Mouse (Mus musculus): ENCODE results near the gene Pcsk4. TPM values are rescaled to one million over a fixed set of nuclear protein-coding genes. Genes with fewer than 3 reads are reported as not detected.

The Pcsk4 gene
- polyA plus RNA-seq, 1 experiment from 2014 or later = 8.1 TPM

DNA sequence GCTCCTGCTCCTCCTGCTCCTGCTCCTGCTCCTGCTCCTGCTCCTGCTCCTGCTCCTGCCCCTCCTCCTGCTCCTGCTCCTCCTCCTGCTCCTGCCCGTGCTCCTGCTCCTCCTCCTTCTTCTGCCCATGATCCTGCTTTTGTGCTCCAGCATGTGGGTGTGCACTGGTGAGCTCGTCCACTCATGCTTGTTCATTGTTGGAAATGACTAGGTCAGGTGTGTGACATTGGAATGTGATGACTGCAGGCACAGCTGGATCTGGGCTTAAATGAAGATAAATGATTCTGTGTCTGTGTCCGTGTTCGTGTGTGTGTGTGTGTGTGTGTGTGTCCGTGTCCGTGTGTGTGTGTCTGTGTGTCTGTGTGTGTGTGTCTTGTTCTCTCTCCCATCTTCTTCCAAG lies 39.1 kb upstream of the Pcsk4 start:
- 92% methylated on average over 6 of the region's 6 CpGs for WGBS
- H3K27me3 ChIP-seq (ENCODE audit: control insufficient read depth, insufficient read depth, low read length) = no peaks in the 10 kb centered on the region; the same call in 1 of the 2 replicates

GRCm38 (mm10) chr10:80367954-80368353 lies 38.7 kb upstream of the Pcsk4 start:
- no peak overlapping the region for H3K9ac ChIP-seq (ENCODE audit: low read depth, low read length)
- no peaks in the 10 kb centered on the region for H3K9me3 ChIP-seq (ENCODE audit: control insufficient read depth, low read length)
- no peaks in the 10 kb centered on the region; the same call in 1 of the 2 replicates for H3K27me3 ChIP-seq (ENCODE audit: control insufficient read depth, insufficient read depth, low read length)
- H3K4me3 ChIP-seq (ENCODE audit: low read length) = no peak overlapping the region
- H3K27ac ChIP-seq (ENCODE audit: low read depth, low read length) = no peak overlapping the region
- ATAC-seq (ENCODE audit: low FRiP score, low TSS enrichment) = no peak
- H3K4me1 ChIP-seq (ENCODE audit: control insufficient read depth, insufficient read depth, low read length) = peaks cover 4% of the 10 kb centered on the region
- no peaks in the 10 kb centered on the region for H3K36me3 ChIP-seq (ENCODE audit: control insufficient read depth, insufficient read depth, low read length)
- no peak overlapping the region for H3K4me2 ChIP-seq (replicated peaks; ENCODE audit: low read depth, low read length)
- 53% methylated on average over 5 of the region's 5 CpGs for WGBS

More for the DNA sequence above, 39.1 kb upstream of the Pcsk4 start:
- H3K4me3 ChIP-seq (ENCODE audit: low read length) = no peak overlapping the region
- no peaks in the 10 kb centered on the region for H3K36me3 ChIP-seq (ENCODE audit: control insufficient read depth, insufficient read depth, low read length)
- H3K27ac ChIP-seq (ENCODE audit: low read depth, low read length) = no peak overlapping the region
- peaks cover 4% of the 10 kb centered on the region for H3K4me1 ChIP-seq (ENCODE audit: control insufficient read depth, insufficient read depth, low read length)
- H3K9me3 ChIP-seq (ENCODE audit: control insufficient read depth, low read length) = no peaks in the 10 kb centered on the region
- no peak for ATAC-seq (ENCODE audit: low FRiP score, low TSS enrichment)
- H3K4me2 ChIP-seq (replicated peaks; ENCODE audit: low read depth, low read length) = no peak overlapping the region
- no peak overlapping the region for H3K9ac ChIP-seq (ENCODE audit: low read depth, low read length)

DNA sequence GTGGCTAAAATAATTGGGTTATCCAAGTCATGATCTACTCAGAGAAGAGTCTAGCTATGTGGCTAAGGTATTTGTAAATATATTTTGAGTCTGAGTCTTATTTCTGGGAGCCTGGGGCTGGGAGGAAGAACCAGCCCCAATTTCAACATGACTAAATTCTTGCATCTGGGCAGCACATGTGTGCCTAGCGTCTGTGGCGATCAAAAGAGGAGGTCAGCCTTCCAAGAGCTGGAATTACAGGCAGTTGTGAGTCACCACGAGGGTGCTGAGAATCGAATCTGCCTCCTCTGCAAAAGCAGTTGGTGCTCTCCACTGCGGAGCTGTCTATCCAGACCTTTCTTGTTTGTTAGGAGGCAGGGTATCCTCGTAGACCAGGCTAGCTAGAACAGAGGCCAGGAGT lies 36.4 kb upstream of the Pcsk4 start:
- 70% methylated on average over 6 of the region's 6 CpGs for WGBS

GRCm38 (mm10) chr10:80363734-80364133 lies 34.4 kb upstream of the Pcsk4 start:
- Histone ChIP-seq H3K27me3 (ENCODE audit: control insufficient read depth, insufficient read depth, low read length) (peaks cover 8% of the 10 kb centered on the region), H3K4me1 (ENCODE audit: control insufficient read depth, insufficient read depth, low read length) (no peaks in the 10 kb centered on the region), H3K4me3 (ENCODE audit: low read length) (no peak overlapping the region), H3K9ac (ENCODE audit: low read depth, low read length) (no peak overlapping the region), H3K36me3 (ENCODE audit: control insufficient read depth, insufficient read depth, low read length) (no peaks in the 10 kb centered on the region), H3K9me3 (ENCODE audit: control insufficient read depth, low read length) (no peaks in the 10 kb centered on the region), H3K27ac (ENCODE audit: low read depth, low read length) (no peak overlapping the region), H3K4me2 (replicated peaks; ENCODE audit: low read depth, low read length) (no peak overlapping the region)
- 43% methylated on average over 6 of the region's 6 CpGs for WGBS
- ATAC-seq (ENCODE audit: low FRiP score, low TSS enrichment) = no peak

More for the DNA sequence above, 36.4 kb upstream of the Pcsk4 start:
- H3K4me2 ChIP-seq (replicated peaks; ENCODE audit: low read depth, low read length) = no peak overlapping the region
- H3K27ac ChIP-seq (ENCODE audit: low read depth, low read length) = no peak overlapping the region
- no peak overlapping the region for H3K4me3 ChIP-seq (ENCODE audit: low read length)
- no peak overlapping the region for H3K9ac ChIP-seq (ENCODE audit: low read depth, low read length)
- H3K27me3 ChIP-seq (ENCODE audit: control insufficient read depth, insufficient read depth, low read length) = peaks cover 3% of the 10 kb centered on the region; the same call in 1 of the 2 replicates
- no peaks in the 10 kb centered on the region for H3K4me1 ChIP-seq (ENCODE audit: control insufficient read depth, insufficient read depth, low read length)
- H3K36me3 ChIP-seq (ENCODE audit: control insufficient read depth, insufficient read depth, low read length) = no peaks in the 10 kb centered on the region
- H3K9me3 ChIP-seq (ENCODE audit: control insufficient read depth, low read length) = no peaks in the 10 kb centered on the region
- no peak for ATAC-seq (ENCODE audit: low FRiP score, low TSS enrichment)

DNA sequence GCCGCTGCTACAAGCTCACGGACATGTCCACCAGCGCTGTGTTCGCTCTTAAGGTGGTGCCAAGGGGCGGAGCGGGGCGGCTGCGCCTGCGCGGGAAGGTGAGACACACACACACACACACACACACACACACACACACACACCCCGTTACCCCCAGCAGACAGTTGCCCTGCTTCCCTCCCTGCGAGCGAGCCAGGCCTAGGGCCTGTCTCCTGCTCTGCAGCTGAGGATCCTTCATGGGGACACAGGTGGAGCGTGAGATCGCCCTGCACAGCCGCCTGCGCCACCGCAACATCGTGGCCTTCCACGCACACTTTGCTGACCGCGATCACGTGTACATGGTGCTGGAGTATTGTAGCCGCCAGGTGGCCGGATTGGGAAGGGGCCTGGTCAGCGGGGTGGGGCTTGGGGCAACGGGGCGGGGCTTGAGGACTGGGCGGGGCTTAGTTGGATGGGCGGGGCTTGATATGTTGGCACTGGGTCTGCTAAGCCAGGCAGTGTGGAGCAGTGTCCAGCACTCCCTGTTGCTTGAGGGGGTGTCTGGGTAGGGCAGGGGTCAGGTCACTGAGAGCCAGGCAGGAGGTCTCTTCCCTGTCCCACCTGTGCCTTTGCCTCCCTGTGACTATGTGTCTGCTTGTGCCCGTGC lies 28.8 kb upstream of the Pcsk4 start:
- Histone ChIP-seq H3K4me3 (ENCODE audit: low read length) (peak overlapping the region; percentile 19), H3K4me2 (replicated peaks; ENCODE audit: low read depth, low read length) (peak overlapping the region; percentile 39), H3K9me3 (ENCODE audit: control insufficient read depth, low read length) (no peaks in the 10 kb centered on the region), H3K9ac (ENCODE audit: low read depth, low read length) (no peak overlapping the region), H3K27ac (ENCODE audit: low read depth, low read length) (no peak overlapping the region), H3K27me3 (ENCODE audit: control insufficient read depth, insufficient read depth, low read length) (peaks cover 57% of the 10 kb centered on the region), H3K4me1 (ENCODE audit: control insufficient read depth, insufficient read depth, low read length) (peaks cover 11% of the 10 kb centered on the region; the same call in 1 of the 2 replicates), H3K36me3 (ENCODE audit: control insufficient read depth, insufficient read depth, low read length) (no peaks in the 10 kb centered on the region)
- WGBS = 8% methylated on average over 31 of the region's 31 CpGs
- ATAC-seq (ENCODE audit: low FRiP score, low TSS enrichment) = peak; percentile 51

- ATAC-seq (ENCODE audit: low FRiP score, low TSS enrichment) = no peak
- no peak overlapping the region for H3K27ac ChIP-seq (ENCODE audit: low read depth, low read length)
- H3K4me1 ChIP-seq (ENCODE audit: control insufficient read depth, insufficient read depth, low read length) = peaks cover 11% of the 10 kb centered on the region; the same call in 1 of the 2 replicates
- no peak overlapping the region; the same call in 1 of the 2 replicates for H3K4me2 ChIP-seq (replicated peaks; ENCODE audit: low read depth, low read length)
- H3K4me3 ChIP-seq (ENCODE audit: low read length) = peak overlapping the region; percentile 38
- no peaks in the 10 kb centered on the region for H3K36me3 ChIP-seq (ENCODE audit: control insufficient read depth, insufficient read depth, low read length)
- 32% methylated on average over 7 of the region's 7 CpGs for WGBS
- no peak overlapping the region for H3K9ac ChIP-seq (ENCODE audit: low read depth, low read length)
- H3K27me3 ChIP-seq (ENCODE audit: control insufficient read depth, insufficient read depth, low read length) = peaks cover 64% of the 10 kb centered on the region
- no peaks in the 10 kb centered on the region for H3K9me3 ChIP-seq (ENCODE audit: control insufficient read depth, low read length)
Measured at GRCm38 (mm10) chr10:80357336-80357735, 28.0 kb upstream of the Pcsk4 start.

- Histone ChIP-seq H3K4me1 (ENCODE audit: control insufficient read depth, insufficient read depth, low read length) (peaks cover 11% of the 10 kb centered on the region; the same call in 1 of the 2 replicates), H3K4me3 (ENCODE audit: low read length) (peak overlapping the region; percentile 38), H3K27ac (ENCODE audit: low read depth, low read length) (no peak overlapping the region), H3K4me2 (replicated peaks; ENCODE audit: low read depth, low read length) (peak overlapping the region; percentile 58), H3K36me3 (ENCODE audit: control insufficient read depth, insufficient read depth, low read length) (no peaks in the 10 kb centered on the region), H3K9me3 (ENCODE audit: control insufficient read depth, low read length) (no peaks in the 10 kb centered on the region), H3K27me3 (ENCODE audit: control insufficient read depth, insufficient read depth, low read length) (peaks cover 69% of the 10 kb centered on the region), H3K9ac (ENCODE audit: low read depth, low read length) (peak overlapping the region; percentile 31; the same call in 1 of the 2 replicates)
- no peak for ATAC-seq (ENCODE audit: low FRiP score, low TSS enrichment)
- 3% methylated on average over 31 of the region's 34 CpGs for WGBS
Measured at GRCm38 (mm10) chr10:80356737-80357136, 27.4 kb upstream of the Pcsk4 start.

GRCm38 (mm10) chr10:80356001-80356682 lies 26.8 kb upstream of the Pcsk4 start, which contains the start of gene Plk5:
Gene Plk5 (plus strand): TSS chr10:80356459.
- Histone ChIP-seq H3K27me3 (ENCODE audit: control insufficient read depth, insufficient read depth, low read length) (peaks cover 74% of the 10 kb centered on the region), H3K4me3 (ENCODE audit: low read length) (peak within 1 kb of the TSS; percentile 38), H3K9ac (ENCODE audit: low read depth, low read length) (peak within 1 kb of the TSS; percentile 31; the same call in 1 of the 2 replicates), H3K4me2 (replicated peaks; ENCODE audit: low read depth, low read length) (peak within 1 kb of the TSS; percentile 58), H3K27ac (ENCODE audit: low read depth, low read length) (no peak within 1 kb of the TSS), H3K36me3 (ENCODE audit: control insufficient read depth, insufficient read depth, low read length) (no peaks in the 10 kb centered on the region), H3K9me3 (ENCODE audit: control insufficient read depth, low read length) (no peaks in the 10 kb centered on the region), H3K4me1 (ENCODE audit: control insufficient read depth, insufficient read depth, low read length) (peaks cover 11% of the 10 kb centered on the region; the same call in 1 of the 2 replicates)
- no peak for ATAC-seq (ENCODE audit: low FRiP score, low TSS enrichment)
- WGBS = under 1% methylated on average over 52 of the region's 53 CpGs

DNA sequence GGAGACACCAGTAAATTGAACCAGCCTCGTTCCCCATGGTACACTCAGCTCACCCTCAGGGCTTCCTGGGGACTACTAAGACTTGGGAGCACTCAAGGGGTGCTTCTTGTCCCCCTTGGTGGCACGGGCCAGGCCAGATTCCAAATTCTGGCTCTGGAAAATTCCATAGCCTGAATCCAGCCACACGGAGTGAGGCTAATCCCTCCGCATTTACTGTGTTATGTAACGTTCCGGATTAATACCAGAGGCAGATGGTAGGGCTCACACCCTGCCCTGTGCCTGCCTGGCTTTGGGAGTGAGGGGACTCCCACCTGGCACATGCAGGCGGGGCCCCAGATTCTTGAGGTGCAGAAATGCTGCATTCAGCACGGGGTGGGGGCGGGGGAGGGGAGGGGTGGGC lies 26.1 kb upstream of the Pcsk4 start:
- Histone ChIP-seq H3K9me3 (ENCODE audit: control insufficient read depth, low read length) (no peaks in the 10 kb centered on the region), H3K27ac (ENCODE audit: low read depth, low read length) (no peak overlapping the region), H3K4me3 (ENCODE audit: low read length) (no peak overlapping the region), H3K9ac (ENCODE audit: low read depth, low read length) (no peak overlapping the region), H3K4me1 (ENCODE audit: control insufficient read depth, insufficient read depth, low read length) (peaks cover 11% of the 10 kb centered on the region; the same call in 1 of the 2 replicates), H3K4me2 (replicated peaks; ENCODE audit: low read depth, low read length) (no peak overlapping the region), H3K27me3 (ENCODE audit: control insufficient read depth, insufficient read depth, low read length) (peaks cover 77% of the 10 kb centered on the region), H3K36me3 (ENCODE audit: control insufficient read depth, insufficient read depth, low read length) (no peaks in the 10 kb centered on the region)
- WGBS = 12% methylated on average over 7 of the region's 9 CpGs
- ATAC-seq (ENCODE audit: low FRiP score, low TSS enrichment) = no peak
